Mouse (Mus musculus) thymus, adult 2 months (tissue): Measurements from ENCODE around the gene Fam19a1. TPM values are rescaled to one million over a fixed set of nuclear protein-coding genes. Genes with fewer than 3 reads are reported as not detected.

Experiments used
- DNase-seq: peaks from one replicate; pipeline ENCODE4 v3.0.0; 2021
- H3K27ac ChIP-seq: fragments of 200-500 bp; 2 replicates; pipeline ENCODE4 v1.5.1; 2012; ENCODE audit warnings: low read length, control low read depth; ENCODE audit not compliant: control insufficient read depth, insufficient read depth
- H3K27me3 ChIP-seq: fragments of 200-500 bp; 2 replicates; pipeline ENCODE4 v1.6.1; 2012; ENCODE audit warnings: mild to moderate bottlenecking, low read length, moderate library complexity, mixed read lengths; ENCODE audit not compliant: control insufficient read depth, insufficient read depth
- H3K36me3 ChIP-seq: fragments of 200-500 bp; 2 replicates; pipeline ENCODE4 v1.6.1; 2012; ENCODE audit warnings: mild to moderate bottlenecking, low read length, moderate library complexity; ENCODE audit not compliant: control insufficient read depth, insufficient read depth
- H3K4me1 ChIP-seq: fragments of 200-500 bp; replicated peaks from 2 replicates; pipeline ENCODE4 v1.6.1; 2012; ENCODE audit warnings: low read length; ENCODE audit not compliant: control insufficient read depth, insufficient read depth
- H3K4me3 ChIP-seq: fragments of 200-500 bp; 2 replicates; pipeline ENCODE4 v1.5.1; 2012; ENCODE audit warnings: mild to moderate bottlenecking, low read length, control low read depth, moderate library complexity; ENCODE audit not compliant: control insufficient read depth, insufficient read depth
- CTCF ChIP-seq: fragments of 200-500 bp; IDR thresholded peaks from 2 replicates; pipeline ENCODE4 v1.5.1; 2012; ENCODE audit warnings: mild to moderate bottlenecking, control low read depth, low read length, moderate library complexity, borderline replicate concordance; ENCODE audit not compliant: control insufficient read depth, poor library complexity, insufficient read depth; ENCODE audit errors: extremely low read depth
- POLR2A ChIP-seq: fragments of 200-500 bp; IDR thresholded peaks from 2 replicates; pipeline ENCODE4 v1.6.1; 2012; ENCODE audit warnings: mild to moderate bottlenecking, low read length, control low read depth, moderate library complexity; ENCODE audit not compliant: control insufficient read depth, poor library complexity, insufficient read depth; ENCODE audit errors: extremely low read depth
- WGBS: fragments of 180-500 bp; shearing (Covaris S2); methylation state at CpG from one replicate; pipeline ENCODE4 v1.1.7; 2018; 5-methylcytosine and 5-hydroxymethylcytosine counted together
- polyA plus RNA-seq: library from polyadenylated mRNA; depleted of rRNA; stranded (reverse); fragments of >200 nt; gene quantifications from 2 replicates; pipeline ENCODE4 v1.2.3, GENCODE M21; 2012; rRNA removed

Fam19a1 gene
- polyA plus RNA-seq, 1 experiment, result 0.05 TPM

- no peaks in the 10 kb centered on the region for H3K27me3 ChIP-seq
- no peak overlapping the region for H3K4me3 ChIP-seq
- no peak overlapping the region for H3K27ac ChIP-seq
- no peak for DNase-seq
- H3K36me3 ChIP-seq, result no peaks in the 10 kb centered on the region
- H3K4me1 ChIP-seq, result no peaks in the 10 kb centered on the region
- TF ChIP-seq CTCF (no peak), POLR2A (no peak)
- 100% methylated on average over 1 of the region's 1 CpGs for WGBS
These were observed 553.4 kb downstream of the Fam19a1 start for GRCm38 (mm10) chr6:96666311-96666710.

- Histone ChIP-seq H3K4me1 (no peaks in the 10 kb centered on the region), H3K27ac (no peak overlapping the region), H3K36me3 (no peaks in the 10 kb centered on the region), H3K4me3 (no peak overlapping the region), H3K27me3 (no peaks in the 10 kb centered on the region)
- WGBS, result 80% methylated on average over 3 of the region's 3 CpGs
- no peak for DNase-seq
- TF ChIP-seq CTCF, result no peak
- no peak for TF ChIP-seq POLR2A
These were observed 564.9 kb downstream of the Fam19a1 start for GRCm38 (mm10) chr6:96677813-96678212.

Other genes starting within 250 kb of the Fam19a1 start
- gene 1700123L14Rik, start 53.1 kb downstream of the Fam19a1 start, polyA plus RNA-seq, result 0.13 TPM in 1 of 2 replicates, not detected in the other